Mouse (Mus musculus) testis, adult 2 months (tissue): Measurements from ENCODE around the gene Utp18.

ENCODE experiments used
- CTCF ChIP-seq: fragments of 200-500 bp; IDR thresholded peaks from 2 replicates; pipeline ENCODE4 v1.5.1; 2012; ENCODE audit warnings: low read depth, mild to moderate bottlenecking, inconsistent platforms, low read length, moderate library complexity; ENCODE audit not compliant: control insufficient read depth, insufficient read depth, insufficient replicate concordance
- POLR2A ChIP-seq: fragments of 200-500 bp; IDR thresholded peaks from 2 replicates; pipeline ENCODE4 v1.6.1; 2012; ENCODE audit warnings: low read depth, mild to moderate bottlenecking, inconsistent platforms, low read length, moderate library complexity; ENCODE audit not compliant: control insufficient read depth

DNA sequence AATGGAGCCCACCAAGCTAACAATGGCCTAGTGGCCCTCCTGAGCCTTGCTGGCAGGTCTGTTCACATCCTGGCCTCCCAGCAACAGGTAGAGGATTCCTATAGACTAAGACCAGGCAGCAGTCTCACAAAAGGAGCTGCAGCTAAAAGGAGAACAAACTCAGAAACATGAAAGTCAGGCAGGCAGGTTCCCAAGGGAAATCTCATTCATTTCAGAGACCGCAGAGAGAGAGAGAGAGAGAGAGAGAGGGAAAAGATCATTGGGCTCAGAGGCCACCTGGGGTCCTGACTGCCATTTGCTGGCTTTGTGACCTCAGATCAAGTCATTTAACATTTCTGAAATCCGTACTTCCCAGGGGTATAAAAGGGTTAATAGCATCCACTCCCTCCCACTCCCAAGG, 38.2 kb downstream of the Utp18 start:
- no peak for TF ChIP-seq POLR2A
- no peak for TF ChIP-seq CTCF
